Mouse (Mus musculus) intestine, embryonic 14.5 days (tissue): Measurements from ENCODE around the gene Maneal. TPM values are rescaled to one million over a fixed set of nuclear protein-coding genes. Genes with fewer than 3 reads are reported as not detected.

Experiments used
- ATAC-seq: fragments of 200-750 bp; cut with Nextera tagmentation; replicated peaks from 2 replicates; pipeline ENCODE4 v1.8.0; 2017; ENCODE audit warnings: low read depth, moderate number of reproducible peaks, moderate TSS enrichment, moderate library complexity; ENCODE audit not compliant: low FRiP score, low TSS enrichment
- DNase-seq: peaks from one replicate; pipeline ENCODE4 v3.0.0-alpha.2; 2018; ENCODE audit warnings: low spot score
- H3K27ac ChIP-seq: fragments of 300-500 bp; sonication (generic); 2 replicates; pipeline ENCODE4 v1.5.1; 2014; ENCODE audit warnings: low read depth, mild to moderate bottlenecking, control low read depth
- H3K27me3 ChIP-seq: fragments of 300-500 bp; sonication (generic); replicated peaks from 2 replicates; pipeline ENCODE4 v1.6.1; 2014; ENCODE audit warnings: low read length, control low read depth; ENCODE audit not compliant: control insufficient read depth, insufficient read depth
- H3K36me3 ChIP-seq: fragments of 300-500 bp; sonication (generic); 2 replicates; pipeline ENCODE4 v1.6.1; 2014; ENCODE audit warnings: low read length, control low read depth; ENCODE audit not compliant: control insufficient read depth, insufficient read depth
- H3K4me1 ChIP-seq: fragments of 300-500 bp; sonication (generic); replicated peaks from 2 replicates; pipeline ENCODE4 v1.6.1; 2014; ENCODE audit warnings: low read length, control low read depth, mixed read lengths; ENCODE audit not compliant: control insufficient read depth, insufficient read depth
- H3K4me2 ChIP-seq: fragments of 300-500 bp; sonication (generic); 2 replicates; pipeline ENCODE4 v1.6.1; 2014; ENCODE audit warnings: low read length
- H3K4me3 ChIP-seq: fragments of 300-500 bp; sonication (generic); 2 replicates; pipeline ENCODE4 v1.5.1; 2014; ENCODE audit warnings: low read depth, low read length, control low read depth, mixed read lengths
- H3K9ac ChIP-seq: fragments of 300-500 bp; sonication (generic); 2 replicates; pipeline ENCODE4 v1.6.1; 2014; ENCODE audit warnings: mild to moderate bottlenecking, low read length
- H3K9me3 ChIP-seq: fragments of 300-500 bp; sonication (generic); 2 replicates; pipeline ENCODE4 v1.6.1; 2016; ENCODE audit warnings: low read length, control low read depth; ENCODE audit not compliant: control insufficient read depth
- WGBS: fragments of 180-500 bp; shearing (Covaris S2); extraction: QIAGEN DNeasy Blood & Tissue Kit; methylation state at CpG from one replicate; pipeline ENCODE4 v1.1.7; 2014; 5-methylcytosine and 5-hydroxymethylcytosine counted together
- polyA plus RNA-seq: library from polyadenylated mRNA; unstranded; fragments of >200 nt; fragmentation: Nextera tagmentation; extraction: Ambion mirVana; gene quantifications from 2 replicates; pipeline ENCODE4 v1.2.1, GENCODE M21; 2014

The Maneal gene
- polyA plus RNA-seq, 1 experiment from 2014 or later, result 1.5 TPM

GRCm38 (mm10) chr4:124856294-124856693, 5.7 kb downstream of the Maneal start:
- ATAC-seq, result no peak
- peaks cover 29% of the 10 kb centered on the region for H3K36me3 ChIP-seq
- H3K27me3 ChIP-seq, result peaks cover 8% of the 10 kb centered on the region
- H3K4me3 ChIP-seq, result no peak overlapping the region
- no peak overlapping the region for H3K27ac ChIP-seq
- DNase-seq, result no peak
- no peak overlapping the region for H3K9ac ChIP-seq
- 95% methylated on average over 8 of the region's 8 CpGs for WGBS
- H3K4me2 ChIP-seq, result no peak overlapping the region
- no peaks in the 10 kb centered on the region for H3K9me3 ChIP-seq
- peaks cover 8% of the 10 kb centered on the region for H3K4me1 ChIP-seq

GRCm38 (mm10) chr4:124850933-124851658, 10.9 kb downstream of the Maneal start, which contains the start of gene 1110065P20Rik:
TSS of gene 1110065P20Rik (minus strand) at chr4:124851196.
- whole genome bisulfite sequencing, result under 1% methylated on average over 74 of the region's 75 CpGs
- peak; percentile 74 for DNase-seq

GRCm38 (mm10) chr4:124850261-124850913, 11.6 kb downstream of the Maneal start, which contains the start of gene Yrdc:
TSS of gene Yrdc (plus strand) at chr4:124850679.
- ATAC-seq (peak; percentile 96), DNase-seq (peak; percentile 94)
- Histone ChIP-seq H3K27ac (peak within 1 kb of the TSS; percentile 91), H3K9ac (peak within 1 kb of the TSS; percentile 88), H3K4me1 (peaks cover 16% of the 10 kb centered on the region), H3K36me3 (peaks cover 20% of the 10 kb centered on the region), H3K9me3 (no peaks in the 10 kb centered on the region), H3K4me3 (peak within 1 kb of the TSS; percentile 90), H3K4me2 (peak within 1 kb of the TSS; percentile 89), H3K27me3 (no peaks in the 10 kb centered on the region)
- WGBS, result under 1% methylated on average over 58 of the region's 90 CpGs

More at GRCm38 (mm10) chr4:124850933-124851658, 10.9 kb downstream of the Maneal start, which contains the start of gene 1110065P20Rik:
- no peaks in the 10 kb centered on the region for H3K9me3 ChIP-seq
- H3K36me3 ChIP-seq, result peaks cover 21% of the 10 kb centered on the region
- peak within 1 kb of the TSS; percentile 91 for H3K27ac ChIP-seq
- ATAC-seq, result peak; percentile 79
- H3K4me1 ChIP-seq, result peaks cover 16% of the 10 kb centered on the region
- peak within 1 kb of the TSS; percentile 88 for H3K9ac ChIP-seq
- no peaks in the 10 kb centered on the region for H3K27me3 ChIP-seq
- H3K4me3 ChIP-seq, result peak within 1 kb of the TSS; percentile 90
- H3K4me2 ChIP-seq, result peak within 1 kb of the TSS; percentile 89

GRCm38 (mm10) chr4:124849631-124850260, 12.2 kb downstream of the Maneal start:
- WGBS, result 3% methylated on average over 20 of the region's 24 CpGs
- Histone ChIP-seq H3K4me2 (peak overlapping the region; percentile 69), H3K9ac (peak overlapping the region; percentile 88), H3K36me3 (peaks cover 19% of the 10 kb centered on the region), H3K9me3 (no peaks in the 10 kb centered on the region), H3K4me1 (peaks cover 16% of the 10 kb centered on the region), H3K27ac (peak overlapping the region; percentile 91), H3K27me3 (no peaks in the 10 kb centered on the region), H3K4me3 (peak overlapping the region; percentile 90)
- ATAC-seq (peak; percentile 7), DNase-seq (no peak)

- Histone ChIP-seq H3K4me1 (peaks cover 16% of the 10 kb centered on the region), H3K9ac (no peak overlapping the region), H3K27ac (no peak overlapping the region), H3K4me2 (no peak overlapping the region), H3K36me3 (peaks cover 22% of the 10 kb centered on the region), H3K27me3 (no peaks in the 10 kb centered on the region), H3K4me3 (no peak overlapping the region), H3K9me3 (no peaks in the 10 kb centered on the region)
- DNase-seq (peak; percentile 91), ATAC-seq (no peak)
- 14% methylated on average over 8 of the region's 8 CpGs for WGBS
Observed at GRCm38 (mm10) chr4:124847573-124847972, 14.4 kb downstream of the Maneal start.

- H3K27me3 ChIP-seq, result no peaks in the 10 kb centered on the region
- H3K9me3 ChIP-seq, result no peaks in the 10 kb centered on the region
- H3K27ac ChIP-seq, result no peak overlapping the region
- peaks cover 48% of the 10 kb centered on the region for H3K36me3 ChIP-seq
- 49% methylated on average over 11 of the region's 11 CpGs for WGBS
- no peaks in the 10 kb centered on the region for H3K4me1 ChIP-seq
- H3K4me2 ChIP-seq, result no peak overlapping the region
- ATAC-seq (0 out of 2 replicates have a peak, but pooled peaks have one; percentile 21), DNase-seq (no peak)
- no peak overlapping the region for H3K4me3 ChIP-seq
- no peak overlapping the region for H3K9ac ChIP-seq
Observed at GRCm38 (mm10) chr4:124843493-124843892, 18.5 kb downstream of the Maneal start.

GRCm38 (mm10) chr4:124840998-124841397, 21.0 kb downstream of the Maneal start:
- Histone ChIP-seq H3K4me1 (no peaks in the 10 kb centered on the region), H3K27me3 (no peaks in the 10 kb centered on the region), H3K9ac (no peak overlapping the region), H3K9me3 (no peaks in the 10 kb centered on the region), H3K36me3 (peaks cover 60% of the 10 kb centered on the region), H3K4me3 (no peak overlapping the region), H3K27ac (no peak overlapping the region), H3K4me2 (no peak overlapping the region)
- DNase-seq, result no peak
- WGBS, result 94% methylated on average over 1 of the region's 1 CpGs
- no peak for ATAC-seq

GRCm38 (mm10) chr4:124838035-124838700, 23.8 kb downstream of the Maneal start:
- H3K4me2 ChIP-seq, result no peak overlapping the region
- ATAC-seq (no peak), DNase-seq (no peak)
- no peak overlapping the region for H3K4me3 ChIP-seq
- 86% methylated on average over 14 of the region's 14 CpGs for WGBS
- no peaks in the 10 kb centered on the region for H3K9me3 ChIP-seq
- peaks cover 50% of the 10 kb centered on the region for H3K36me3 ChIP-seq
- no peak overlapping the region for H3K27ac ChIP-seq
- no peaks in the 10 kb centered on the region for H3K27me3 ChIP-seq
- H3K4me1 ChIP-seq, result no peaks in the 10 kb centered on the region
- no peak overlapping the region for H3K9ac ChIP-seq
